Mouse (Mus musculus): Measurements from ENCODE around the gene Cacnb4. TPM values are rescaled to one million over a fixed set of nuclear protein-coding genes. Genes with fewer than 3 reads are reported as not detected.

Cacnb4 gene
- polyA plus RNA-seq, 1 experiment = 0.06 TPM

- 90% methylated on average over 1 of the region's 1 CpGs for WGBS
- DNase-seq (ENCODE audit: low read depth in 1 of 2, low spot score in 2 of 2) = no peak
- no peaks in the 10 kb centered on the region for H3K27me3 ChIP-seq (ENCODE audit: control insufficient read depth, insufficient read depth, low read length)
- no peaks in the 10 kb centered on the region for H3K36me3 ChIP-seq (ENCODE audit: control insufficient read depth, insufficient read depth, low read length)
- no peak for TF ChIP-seq POLR2A (IDR thresholded peaks at IDR 0.05; ENCODE audit: low read depth, low read length)
- TF ChIP-seq CTCF (IDR thresholded peaks at IDR 0.05; ENCODE audit: extremely low read depth, insufficient read depth, insufficient read length, insufficient replicate concordance) = no peak
- no peaks in the 10 kb centered on the region for H3K4me1 ChIP-seq (ENCODE audit: control insufficient read depth, insufficient read depth, insufficient read length)
- no peak overlapping the region for H3K27ac ChIP-seq (ENCODE audit: insufficient read depth, low read length)
- no peak overlapping the region for H3K4me3 ChIP-seq (ENCODE audit: extremely low read depth, insufficient read depth, insufficient read length)
Observed at GRCm38 (mm10) chr2:52489840-52490239, 186.8 kb downstream of the Cacnb4 start.

GRCm38 (mm10) chr2:52483496-52483895 lies 193.1 kb downstream of the Cacnb4 start:
- no peaks in the 10 kb centered on the region for H3K4me1 ChIP-seq (ENCODE audit: control insufficient read depth, insufficient read depth, insufficient read length)
- H3K36me3 ChIP-seq (ENCODE audit: control insufficient read depth, insufficient read depth, low read length) = no peaks in the 10 kb centered on the region
- DNase-seq (ENCODE audit: low read depth in 1 of 2, low spot score in 2 of 2) = no peak
- TF ChIP-seq POLR2A (IDR thresholded peaks at IDR 0.05; ENCODE audit: low read depth, low read length) = no peak
- no peak for TF ChIP-seq CTCF (IDR thresholded peaks at IDR 0.05; ENCODE audit: extremely low read depth, insufficient read depth, insufficient read length, insufficient replicate concordance)
- WGBS = 13% methylated on average over 5 of the region's 5 CpGs
- H3K27me3 ChIP-seq (ENCODE audit: control insufficient read depth, insufficient read depth, low read length) = no peaks in the 10 kb centered on the region
- H3K4me3 ChIP-seq (ENCODE audit: extremely low read depth, insufficient read depth, insufficient read length) = no peak overlapping the region
- no peak overlapping the region for H3K27ac ChIP-seq (ENCODE audit: insufficient read depth, low read length)

GRCm38 (mm10) chr2:52480476-52480875 lies 196.2 kb downstream of the Cacnb4 start:
- 91% methylated on average over 8 of the region's 8 CpGs for WGBS
- DNase-seq (ENCODE audit: low read depth in 1 of 2, low spot score in 2 of 2) = no peak
- TF ChIP-seq POLR2A (IDR thresholded peaks at IDR 0.05; ENCODE audit: low read depth, low read length) = no peak
- TF ChIP-seq CTCF (IDR thresholded peaks at IDR 0.05; ENCODE audit: extremely low read depth, insufficient read depth, insufficient read length, insufficient replicate concordance) = no peak

GRCm38 (mm10) chr2:52478501-52478900 lies 198.1 kb downstream of the Cacnb4 start:
- peaks cover 6% of the 10 kb centered on the region; the same call in 1 of the 2 replicates for H3K4me1 ChIP-seq (ENCODE audit: control insufficient read depth, insufficient read depth, insufficient read length)
- H3K27me3 ChIP-seq (ENCODE audit: control insufficient read depth, insufficient read depth, low read length) = no peaks in the 10 kb centered on the region
- TF ChIP-seq POLR2A (IDR thresholded peaks at IDR 0.05; ENCODE audit: low read depth, low read length) (no peak), CTCF (IDR thresholded peaks at IDR 0.05; ENCODE audit: extremely low read depth, insufficient read depth, insufficient read length, insufficient replicate concordance) (no peak)
- H3K27ac ChIP-seq (ENCODE audit: insufficient read depth, low read length) = no peak overlapping the region
- WGBS = 94% methylated on average over 5 of the region's 5 CpGs
- DNase-seq (ENCODE audit: low read depth in 1 of 2, low spot score in 2 of 2) = no peak
- no peaks in the 10 kb centered on the region for H3K36me3 ChIP-seq (ENCODE audit: control insufficient read depth, insufficient read depth, low read length)
- H3K4me3 ChIP-seq (ENCODE audit: extremely low read depth, insufficient read depth, insufficient read length) = no peak overlapping the region

More at GRCm38 (mm10) chr2:52480476-52480875, 196.2 kb downstream of the Cacnb4 start:
- Histone ChIP-seq H3K36me3 (ENCODE audit: control insufficient read depth, insufficient read depth, low read length) (no peaks in the 10 kb centered on the region), H3K27me3 (ENCODE audit: control insufficient read depth, insufficient read depth, low read length) (no peaks in the 10 kb centered on the region), H3K27ac (ENCODE audit: insufficient read depth, low read length) (no peak overlapping the region), H3K4me1 (ENCODE audit: control insufficient read depth, insufficient read depth, insufficient read length) (peaks cover 6% of the 10 kb centered on the region; the same call in 1 of the 2 replicates), H3K4me3 (ENCODE audit: extremely low read depth, insufficient read depth, insufficient read length) (no peak overlapping the region)

GRCm38 (mm10) chr2:52477550-52477907 lies 199.1 kb downstream of the Cacnb4 start:
- Histone ChIP-seq H3K27ac (ENCODE audit: insufficient read depth, low read length) (no peak overlapping the region), H3K27me3 (ENCODE audit: control insufficient read depth, insufficient read depth, low read length) (no peaks in the 10 kb centered on the region), H3K4me3 (ENCODE audit: extremely low read depth, insufficient read depth, insufficient read length) (no peak overlapping the region), H3K36me3 (ENCODE audit: control insufficient read depth, insufficient read depth, low read length) (no peaks in the 10 kb centered on the region), H3K4me1 (ENCODE audit: control insufficient read depth, insufficient read depth, insufficient read length) (peaks cover 6% of the 10 kb centered on the region; the same call in 1 of the 2 replicates)
- DNase-seq (ENCODE audit: low read depth in 1 of 2, low spot score in 2 of 2) = no peak
- WGBS = 96% methylated on average over 13 of the region's 13 CpGs
- no peak for TF ChIP-seq CTCF (IDR thresholded peaks at IDR 0.05; ENCODE audit: extremely low read depth, insufficient read depth, insufficient read length, insufficient replicate concordance)
- no peak for TF ChIP-seq POLR2A (IDR thresholded peaks at IDR 0.05; ENCODE audit: low read depth, low read length)

GRCm38 (mm10) chr2:52476801-52477549 lies 199.7 kb downstream of the Cacnb4 start:
- Histone ChIP-seq H3K27me3 (ENCODE audit: control insufficient read depth, insufficient read depth, low read length) (no peaks in the 10 kb centered on the region), H3K27ac (ENCODE audit: insufficient read depth, low read length) (no peak overlapping the region), H3K4me1 (ENCODE audit: control insufficient read depth, insufficient read depth, insufficient read length) (peaks cover 6% of the 10 kb centered on the region; the same call in 1 of the 2 replicates), H3K36me3 (ENCODE audit: control insufficient read depth, insufficient read depth, low read length) (no peaks in the 10 kb centered on the region), H3K4me3 (ENCODE audit: extremely low read depth, insufficient read depth, insufficient read length) (no peak overlapping the region)
- TF ChIP-seq POLR2A (IDR thresholded peaks at IDR 0.05; ENCODE audit: low read depth, low read length) (no peak), CTCF (IDR thresholded peaks at IDR 0.05; ENCODE audit: extremely low read depth, insufficient read depth, insufficient read length, insufficient replicate concordance) (no peak)
- WGBS = 56% methylated on average over 13 of the region's 13 CpGs
- no peak for DNase-seq (ENCODE audit: low read depth in 1 of 2, low spot score in 2 of 2)

GRCm38 (mm10) chr2:52475854-52476253 lies 200.8 kb downstream of the Cacnb4 start:
- Histone ChIP-seq H3K4me3 (ENCODE audit: extremely low read depth, insufficient read depth, insufficient read length) (no peak overlapping the region), H3K27ac (ENCODE audit: insufficient read depth, low read length) (no peak overlapping the region), H3K27me3 (ENCODE audit: control insufficient read depth, insufficient read depth, low read length) (no peaks in the 10 kb centered on the region), H3K4me1 (ENCODE audit: control insufficient read depth, insufficient read depth, insufficient read length) (peaks cover 6% of the 10 kb centered on the region; the same call in 1 of the 2 replicates), H3K36me3 (ENCODE audit: control insufficient read depth, insufficient read depth, low read length) (no peaks in the 10 kb centered on the region)
- DNase-seq (ENCODE audit: low read depth in 1 of 2, low spot score in 2 of 2) = no peak
- 48% methylated on average over 4 of the region's 4 CpGs for WGBS
- no peak for TF ChIP-seq POLR2A (IDR thresholded peaks at IDR 0.05; ENCODE audit: low read depth, low read length)
